Mouse (Mus musculus) limb, embryonic 14.5 days (tissue): ENCODE results near the gene Zfp61. TPM values are rescaled to one million over a fixed set of nuclear protein-coding genes. Genes with fewer than 3 reads are reported as not detected.
A peak's percentile ranks its signal among the peaks of the same experiment; 100 is the strongest.

Source experiments
- ATAC-seq: fragments of 200-750 bp; cut with Nextera tagmentation; 2 replicates; pipeline ENCODE4 v1.8.0; 2017; ENCODE audit warnings: low read depth, moderate number of reproducible peaks, moderate TSS enrichment; ENCODE audit not compliant: low FRiP score
- DNase-seq: peaks from one replicate; pipeline ENCODE4 v3.0.0-alpha.2; 2015; ENCODE audit warnings: low spot score
- H3K27ac ChIP-seq: fragments of 300-500 bp; sonication (generic); replicated peaks from 2 replicates; pipeline ENCODE4 v1.5.1; 2014; ENCODE audit warnings: low read depth, mild to moderate bottlenecking, low read length, moderate library complexity, mixed read lengths
- H3K27me3 ChIP-seq: fragments of 300-500 bp; sonication (generic); 2 replicates; pipeline ENCODE4 v1.6.1; 2014; ENCODE audit warnings: low read length, mixed read lengths; ENCODE audit not compliant: control insufficient read depth, insufficient read depth
- H3K36me3 ChIP-seq: fragments of 300-500 bp; sonication (generic); 2 replicates; pipeline ENCODE4 v1.6.1; 2014; ENCODE audit warnings: mild to moderate bottlenecking, low read length, moderate library complexity, mixed read lengths; ENCODE audit not compliant: control insufficient read depth, insufficient read depth
- H3K4me1 ChIP-seq: fragments of 300-500 bp; sonication (generic); 2 replicates; pipeline ENCODE4 v1.6.1; 2014; ENCODE audit warnings: antibody characterized with exemption, low read length, mixed read lengths; ENCODE audit not compliant: control insufficient read depth, insufficient read depth
- H3K4me2 ChIP-seq: fragments of 300-500 bp; sonication (generic); replicated peaks from 2 replicates; pipeline ENCODE4 v1.6.1; 2014; ENCODE audit warnings: low read depth, mild to moderate bottlenecking, low read length, moderate library complexity; ENCODE audit not compliant: severe bottlenecking
- H3K4me3 ChIP-seq: fragments of 300-500 bp; sonication (generic); replicated peaks from 2 replicates; pipeline ENCODE4 v1.5.1; 2014; ENCODE audit warnings: low read length
- H3K9ac ChIP-seq: fragments of 300-500 bp; sonication (generic); 2 replicates; pipeline ENCODE4 v1.6.1; 2014; ENCODE audit warnings: mild to moderate bottlenecking, low read depth, low read length, moderate library complexity; ENCODE audit not compliant: severe bottlenecking
- H3K9me3 ChIP-seq: fragments of 300-500 bp; sonication (generic); 2 replicates; pipeline ENCODE4 v1.6.1; 2016; ENCODE audit warnings: low read length; ENCODE audit not compliant: control insufficient read depth
- POLR2A ChIP-seq: fragments of 200-500 bp; IDR thresholded peaks from 2 replicates; pipeline ENCODE4 v1.8.0; 2012; ENCODE audit warnings: inconsistent platforms, mild to moderate bottlenecking, moderate library complexity, borderline replicate concordance; ENCODE audit not compliant: insufficient read depth, insufficient read length; ENCODE audit errors: extremely low read depth
- WGBS: fragments of 180-500 bp; shearing (Covaris S2); extraction: QIAGEN DNeasy Blood & Tissue Kit; methylation state at CpG from one replicate; pipeline ENCODE4 v1.1.7; 2014; 5-methylcytosine and 5-hydroxymethylcytosine counted together
- microRNA-seq: library from miRNA; unstranded; fragments of <30 nt; microRNA quantifications from one replicate; pipeline ENCODE4, GENCODE M21; 2016
- polyA plus RNA-seq, 2 experiments: library from polyadenylated mRNA; depleted of rRNA in 1 of 2; stranded (reverse) in 1 of 2; unstranded in 1 of 2; fragments of >200 nt; fragmentation: Nextera tagmentation in 1 of 2; extraction: Ambion mirVana in 1 of 2; gene quantifications; 2 replicates each; pipeline versions ENCODE4 v1.2.1 to v1.2.3; 2012 to 2014

The Zfp61 gene
- polyA plus RNA-seq, 2 experiments: 38.7 to 45.0 TPM

DNA sequence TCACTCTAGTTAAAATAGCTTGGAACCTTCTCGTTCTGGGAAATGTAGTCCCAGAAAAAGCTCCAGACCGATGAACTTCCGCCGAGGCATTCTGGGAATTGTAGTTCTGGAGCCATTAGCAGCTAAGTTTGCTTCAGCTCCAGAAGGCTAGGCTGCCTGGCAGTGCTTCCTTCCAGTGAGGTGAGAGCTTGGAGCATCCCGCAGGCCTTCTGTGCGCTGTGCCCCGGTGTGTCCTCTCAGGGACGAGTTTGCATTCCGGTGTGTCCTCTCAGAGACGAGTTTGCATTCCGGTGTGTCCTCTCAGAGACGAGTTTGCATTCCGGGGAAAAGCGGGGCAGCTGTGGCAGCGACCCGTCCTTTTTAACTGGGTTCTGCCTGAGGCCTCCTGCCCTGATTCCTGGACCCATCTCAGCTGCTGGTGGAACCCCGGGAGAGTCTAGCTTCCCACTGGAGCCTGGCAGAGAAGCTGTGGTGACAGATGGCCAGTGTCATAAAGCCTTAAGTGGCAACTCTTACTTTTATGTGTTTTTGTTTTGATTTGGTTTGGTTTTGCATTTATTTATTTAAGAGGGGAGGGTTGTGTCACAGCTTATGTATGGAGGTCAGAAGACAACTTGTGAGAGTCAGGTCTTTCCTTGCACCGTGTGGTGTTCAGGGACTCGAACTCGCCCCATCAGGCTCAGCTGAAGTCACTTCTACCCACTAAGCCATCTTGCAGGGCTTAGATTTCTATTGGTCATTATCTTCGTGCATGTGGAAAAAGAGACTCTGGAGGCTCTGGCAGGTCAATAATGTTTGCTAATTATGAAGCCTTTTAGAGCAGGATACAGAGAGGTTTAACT, 46.2 kb downstream of the Zfp61 start, which contains the start of gene Zfp108:
Zfp108 (plus strand) TSS at position 162 of the 842 bp plus-strand sequence.
- Histone ChIP-seq H3K4me2 (peak within 1 kb of the TSS; percentile 44), H3K27ac (peak within 1 kb of the TSS; percentile 52; the same call in 1 of the 2 replicates), H3K27me3 (no peaks in the 10 kb centered on the region), H3K4me1 (0 out of 2 replicates have a peak, but pooled peaks cover 2% of the 10 kb centered on the region), H3K4me3 (peak within 1 kb of the TSS; percentile 49), H3K9ac (peak within 1 kb of the TSS; percentile 65), H3K36me3 (peaks cover 3% of the 10 kb centered on the region; the same call in 1 of the 2 replicates), H3K9me3 (no peaks in the 10 kb centered on the region)
- ATAC-seq: peak; percentile 93
- WGBS: 18% methylated on average over 21 of the region's 21 CpGs
- DNase-seq: peak; percentile 94
- TF ChIP-seq POLR2A: peak; percentile 68; the same call in 1 of the 2 replicates

DNA sequence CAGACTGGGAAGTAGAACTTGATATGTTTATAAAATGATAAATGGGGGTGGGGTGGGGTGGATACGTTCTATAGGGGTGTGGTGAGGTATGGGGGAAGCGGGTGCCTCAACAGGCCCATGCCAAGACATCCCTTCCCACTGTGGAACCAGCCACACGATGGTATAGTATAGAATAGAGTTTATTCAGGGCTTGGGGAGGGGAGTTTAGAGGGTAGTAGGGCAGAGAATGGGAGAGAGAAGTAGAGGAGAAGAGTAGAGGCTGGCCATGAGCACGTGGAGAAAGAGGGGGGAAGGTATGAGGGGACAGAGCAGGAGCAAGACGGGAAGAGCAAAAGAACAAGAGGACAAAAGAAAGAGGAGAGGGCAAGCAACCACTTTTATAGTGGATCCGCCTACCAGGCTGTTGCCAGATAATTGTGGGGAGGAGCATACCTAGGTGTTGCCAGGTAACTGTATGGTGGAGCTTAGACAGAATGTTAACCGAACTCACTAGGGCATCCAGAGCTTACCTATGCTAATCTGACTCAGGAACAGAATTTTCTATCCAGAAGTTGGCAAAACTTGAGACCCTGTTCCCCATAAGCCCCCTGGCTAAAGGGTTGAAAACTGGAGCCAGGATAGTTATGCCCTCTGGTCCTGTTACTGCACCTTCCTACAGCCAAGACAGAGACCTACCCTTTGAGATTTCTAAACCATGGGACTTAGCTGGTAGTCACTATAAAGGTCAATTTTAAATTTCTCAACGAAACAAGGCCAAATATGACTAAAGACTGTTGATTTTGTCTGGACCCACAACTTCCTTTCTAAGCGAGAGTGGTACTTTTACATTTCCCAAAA, 47.0 kb downstream of the Zfp61 start:
- peak overlapping the region; percentile 49 for H3K4me3 ChIP-seq
- DNase-seq (no peak), ATAC-seq (0 out of 2 replicates have a peak, but pooled peaks have one; percentile 9)
- peak overlapping the region; percentile 44 for H3K4me2 ChIP-seq
- no peak for TF ChIP-seq POLR2A
- no peaks in the 10 kb centered on the region for H3K36me3 ChIP-seq
- 61% methylated on average over 9 of the region's 9 CpGs for WGBS
- H3K27ac ChIP-seq: peak overlapping the region; percentile 52; the same call in 1 of the 2 replicates
- 0 out of 2 replicates have a peak, but pooled peaks cover 2% of the 10 kb centered on the region for H3K4me1 ChIP-seq
- no peaks in the 10 kb centered on the region for H3K9me3 ChIP-seq
- peak overlapping the region; percentile 65; the same call in 1 of the 2 replicates for H3K9ac ChIP-seq
- H3K27me3 ChIP-seq: no peaks in the 10 kb centered on the region

Small RNA genes lying within 50 kb of the gene (microRNA-seq; reads per million reads assigned to microRNA genes)
- not detected for gene Gm27592

Other genes starting within 250 kb of the Zfp61 start
- gene Vmn1r183, start 248.0 kb downstream of the Zfp61 start, polyA plus RNA-seq (2012; rRNA removed): not detected in 2 replicates
- not detected in 2 replicates for gene Vmn1r183, start 248.0 kb downstream of the Zfp61 start, polyA plus RNA-seq (2014; fragmentation: Nextera tagmentation; extraction: Ambion mirVana)
- gene Zfp180, start 219.3 kb downstream of the Zfp61 start, polyA plus RNA-seq (2012; rRNA removed): 24.0 and 24.4 TPM in 2 replicates
- 19.6 and 21.9 TPM in 2 replicates for gene Zfp180, start 219.3 kb downstream of the Zfp61 start, polyA plus RNA-seq (2014; fragmentation: Nextera tagmentation; extraction: Ambion mirVana)
- gene Zfp112, start 188.9 kb downstream of the Zfp61 start, polyA plus RNA-seq (2012; rRNA removed): 3.6 and 5.1 TPM in 2 replicates
- gene Zfp112, start 188.9 kb downstream of the Zfp61 start, polyA plus RNA-seq (2014; fragmentation: Nextera tagmentation; extraction: Ambion mirVana): 5.9 and 8.5 TPM in 2 replicates
- 13.5 and 16.7 TPM in 2 replicates for gene Zfp235, start 167.1 kb downstream of the Zfp61 start, polyA plus RNA-seq (2012; rRNA removed)
- 17.5 and 20.9 TPM in 2 replicates for gene Zfp235, start 167.1 kb downstream of the Zfp61 start, polyA plus RNA-seq (2014; fragmentation: Nextera tagmentation; extraction: Ambion mirVana)
- gene Zfp114, start 126.2 kb downstream of the Zfp61 start, polyA plus RNA-seq (2012; rRNA removed): 3.2 and 3.5 TPM in 2 replicates
- 4.0 and 5.0 TPM in 2 replicates for gene Zfp114, start 126.2 kb downstream of the Zfp61 start, polyA plus RNA-seq (2014; fragmentation: Nextera tagmentation; extraction: Ambion mirVana)
- 6.1 and 7.0 TPM in 2 replicates for gene Zfp111, start 89.8 kb downstream of the Zfp61 start, polyA plus RNA-seq (2012; rRNA removed)
- 12.7 TPM in 2 replicates for gene Zfp111, start 89.8 kb downstream of the Zfp61 start, polyA plus RNA-seq (2014; fragmentation: Nextera tagmentation; extraction: Ambion mirVana)
- 4.4 and 4.7 TPM in 2 replicates for gene Zfp109, start 63.7 kb downstream of the Zfp61 start, polyA plus RNA-seq (2012; rRNA removed)
- 3.7 and 5.5 TPM in 2 replicates for gene Zfp109, start 63.7 kb downstream of the Zfp61 start, polyA plus RNA-seq (2014; fragmentation: Nextera tagmentation; extraction: Ambion mirVana)
- 3.1 and 4.1 TPM in 2 replicates for gene Zfp108, start 46.4 kb downstream of the Zfp61 start, polyA plus RNA-seq (2012; rRNA removed)
- gene Zfp108, start 46.4 kb downstream of the Zfp61 start, polyA plus RNA-seq (2014; fragmentation: Nextera tagmentation; extraction: Ambion mirVana): 4.8 and 6.1 TPM in 2 replicates
- gene Zfp93, start 30.8 kb downstream of the Zfp61 start, polyA plus RNA-seq (2012; rRNA removed): 5.8 and 6.2 TPM in 2 replicates
- 8.2 and 14.2 TPM in 2 replicates for gene Zfp93, start 30.8 kb downstream of the Zfp61 start, polyA plus RNA-seq (2014; fragmentation: Nextera tagmentation; extraction: Ambion mirVana)
- 13.8 and 14.4 TPM in 2 replicates for gene Zfp94, start 15.4 kb upstream of the Zfp61 start, polyA plus RNA-seq (2012; rRNA removed)
- gene Zfp94, start 15.4 kb upstream of the Zfp61 start, polyA plus RNA-seq (2014; fragmentation: Nextera tagmentation; extraction: Ambion mirVana): 11.7 and 12.6 TPM in 2 replicates
- gene Tescl, start 32.7 kb upstream of the Zfp61 start, polyA plus RNA-seq (2012; rRNA removed): 0.13 and 0.38 TPM in 2 replicates
- not detected in 2 replicates for gene Tescl, start 32.7 kb upstream of the Zfp61 start, polyA plus RNA-seq (2014; fragmentation: Nextera tagmentation; extraction: Ambion mirVana)
- gene Lypd5, start 48.0 kb upstream of the Zfp61 start, polyA plus RNA-seq (2012; rRNA removed): 0.09 and 0.50 TPM in 2 replicates
- 0.62 and 3.1 TPM in 2 replicates for gene Lypd5, start 48.0 kb upstream of the Zfp61 start, polyA plus RNA-seq (2014; fragmentation: Nextera tagmentation; extraction: Ambion mirVana)
- gene Kcnn4, start 69.0 kb upstream of the Zfp61 start, polyA plus RNA-seq (2012; rRNA removed): 2.4 and 3.3 TPM in 2 replicates
- gene Kcnn4, start 69.0 kb upstream of the Zfp61 start, polyA plus RNA-seq (2014; fragmentation: Nextera tagmentation; extraction: Ambion mirVana): 1.8 and 2.4 TPM in 2 replicates
- 44.3 and 53.4 TPM in 2 replicates for gene Smg9, start 98.4 kb upstream of the Zfp61 start, polyA plus RNA-seq (2012; rRNA removed)
- gene Smg9, start 98.4 kb upstream of the Zfp61 start, polyA plus RNA-seq (2014; fragmentation: Nextera tagmentation; extraction: Ambion mirVana): 21.0 and 23.2 TPM in 2 replicates
- 0.06 TPM in 1 of 2 replicates, not detected in the other for gene Irgc1, start 151.1 kb upstream of the Zfp61 start, polyA plus RNA-seq (2012; rRNA removed)
- gene Irgc1, start 151.1 kb upstream of the Zfp61 start, polyA plus RNA-seq (2014; fragmentation: Nextera tagmentation; extraction: Ambion mirVana): not detected in 2 replicates
- 8.3 and 8.4 TPM in 2 replicates for gene Plaur, start 161.3 kb upstream of the Zfp61 start, polyA plus RNA-seq (2012; rRNA removed)
- gene Plaur, start 161.3 kb upstream of the Zfp61 start, polyA plus RNA-seq (2014; fragmentation: Nextera tagmentation; extraction: Ambion mirVana): 3.9 and 7.5 TPM in 2 replicates
- gene Cadm4, start 180.8 kb upstream of the Zfp61 start, polyA plus RNA-seq (2012; rRNA removed): 19.5 and 21.1 TPM in 2 replicates
- gene Cadm4, start 180.8 kb upstream of the Zfp61 start, polyA plus RNA-seq (2014; fragmentation: Nextera tagmentation; extraction: Ambion mirVana): 1.7 and 2.1 TPM in 2 replicates
- 67.8 and 77.5 TPM in 2 replicates for gene Zfp428, start 205.8 kb upstream of the Zfp61 start, polyA plus RNA-seq (2012; rRNA removed)
- gene Zfp428, start 205.8 kb upstream of the Zfp61 start, polyA plus RNA-seq (2014; fragmentation: Nextera tagmentation; extraction: Ambion mirVana): 29.6 and 33.3 TPM in 2 replicates
- not detected in 2 replicates for gene AC161166.1, start 211.2 kb upstream of the Zfp61 start, polyA plus RNA-seq (2012; rRNA removed)
- 0.19 TPM in 1 of 2 replicates, not detected in the other for gene AC161166.1, start 211.2 kb upstream of the Zfp61 start, polyA plus RNA-seq (2014; fragmentation: Nextera tagmentation; extraction: Ambion mirVana)
- gene Irgq, start 229.5 kb upstream of the Zfp61 start, polyA plus RNA-seq (2012; rRNA removed): 16.3 and 21.9 TPM in 2 replicates
- gene Irgq, start 229.5 kb upstream of the Zfp61 start, polyA plus RNA-seq (2014; fragmentation: Nextera tagmentation; extraction: Ambion mirVana): 10.7 TPM in 2 replicates
- gene Pinlyp, start 244.9 kb upstream of the Zfp61 start, polyA plus RNA-seq (2012; rRNA removed): 0.35 and 0.51 TPM in 2 replicates
- gene Pinlyp, start 244.9 kb upstream of the Zfp61 start, polyA plus RNA-seq (2014; fragmentation: Nextera tagmentation; extraction: Ambion mirVana): 1.7 and 2.0 TPM in 2 replicates
- gene Xrcc1, start 245.1 kb upstream of the Zfp61 start, polyA plus RNA-seq (2012; rRNA removed): 133 and 155 TPM in 2 replicates
- 103 and 106 TPM in 2 replicates for gene Xrcc1, start 245.1 kb upstream of the Zfp61 start, polyA plus RNA-seq (2014; fragmentation: Nextera tagmentation; extraction: Ambion mirVana)